Mouse (Mus musculus): ENCODE measurements around the gene Recql.
"Not testable (repeated sequence)": the region's sequence is repeated elsewhere in the genome, so short reads cannot be mapped to it uniquely, and the experiment has no call there.

Recql gene

DNA sequence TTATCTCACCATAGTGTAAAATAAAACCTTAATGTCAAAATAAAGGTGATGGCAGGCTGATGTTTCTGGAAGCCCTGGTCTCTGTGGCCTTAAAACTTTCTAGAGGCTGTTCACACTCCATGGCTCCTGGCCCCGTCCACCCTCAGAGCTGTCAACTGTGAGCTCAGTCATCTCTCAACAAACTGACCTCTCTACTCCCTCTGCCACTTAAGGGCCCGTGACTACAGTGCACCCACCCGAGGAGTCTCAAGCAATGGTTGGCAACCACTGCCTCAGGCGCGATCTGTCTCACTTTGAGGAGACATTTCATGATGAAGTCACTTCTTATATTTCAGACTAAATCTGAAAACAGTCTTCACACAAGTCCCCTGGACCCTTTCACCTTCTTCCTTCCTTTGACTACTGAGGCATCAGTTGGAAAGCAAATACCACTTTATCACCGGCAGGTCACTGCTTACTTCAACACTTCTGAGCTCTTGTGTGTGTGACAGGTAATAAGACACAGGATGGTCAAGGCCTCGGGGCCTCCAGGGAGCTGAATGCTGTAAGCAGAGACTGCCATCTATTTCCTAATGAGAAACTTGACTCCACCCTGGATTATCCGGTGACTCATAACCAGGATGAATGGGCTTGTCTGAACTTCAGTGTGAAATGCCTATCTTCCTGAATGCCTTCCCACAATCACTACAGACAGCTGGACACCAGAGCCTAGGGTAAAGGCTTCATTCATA, 21.0 kb downstream of the Recql start:
- in situ Hi-C loops (cut with MboI, MseI): no loop called here

DNA sequence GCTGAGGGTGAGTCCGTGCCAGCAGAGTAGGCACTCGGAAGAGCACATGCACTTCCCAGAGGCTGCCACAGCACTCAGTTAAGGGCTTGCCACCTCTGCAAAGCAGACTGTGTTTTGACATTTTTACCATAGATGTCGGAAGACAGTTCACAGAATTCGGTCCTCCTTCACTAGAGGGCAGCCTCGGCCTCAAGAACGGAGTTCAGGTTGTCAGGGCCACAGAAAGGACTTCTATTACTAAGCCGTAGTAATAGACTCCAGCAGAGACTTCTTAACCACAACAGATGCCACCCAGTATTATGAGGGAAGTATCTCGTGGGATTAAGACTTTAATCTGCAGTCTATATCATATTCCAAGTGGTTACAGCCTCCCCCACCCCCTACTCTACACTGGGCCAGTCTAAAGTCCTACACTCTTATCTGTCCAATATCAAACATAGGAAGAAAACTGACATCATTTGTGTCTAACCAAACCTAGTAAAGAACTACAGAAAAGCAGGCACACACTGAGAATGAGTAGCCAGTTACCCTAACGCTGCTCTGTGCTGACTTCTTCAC, 23.8 kb downstream of the Recql start:
- in situ Hi-C loops (cut with MboI, MseI): no loop called here

DNA sequence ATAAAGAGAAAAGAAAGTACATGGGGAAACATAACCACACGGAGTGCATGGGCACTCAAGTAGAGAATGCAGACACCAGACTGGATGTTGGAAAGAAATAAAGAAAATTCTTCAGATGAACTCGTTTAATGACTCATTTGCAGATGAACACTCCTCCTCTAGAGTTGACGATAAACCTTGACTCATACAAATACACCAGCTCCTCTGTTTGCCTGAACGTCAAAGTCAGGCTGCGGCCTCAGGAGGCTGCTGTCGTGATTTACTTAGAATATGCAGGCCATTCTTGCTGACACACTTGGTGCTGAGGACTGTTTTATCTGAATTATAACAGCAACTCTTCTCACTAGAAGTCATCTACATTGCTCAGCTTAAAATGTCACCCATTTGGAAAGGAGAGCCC, 24.9 kb downstream of the Recql start:
- in situ Hi-C loops (cut with MboI, MseI): no loop called here

- in situ Hi-C loops (cut with MboI, MseI): no loop called here
Observed at GRCm38 (mm10) chr6:142357106-142357505, 29.8 kb downstream of the Recql start.

DNA sequence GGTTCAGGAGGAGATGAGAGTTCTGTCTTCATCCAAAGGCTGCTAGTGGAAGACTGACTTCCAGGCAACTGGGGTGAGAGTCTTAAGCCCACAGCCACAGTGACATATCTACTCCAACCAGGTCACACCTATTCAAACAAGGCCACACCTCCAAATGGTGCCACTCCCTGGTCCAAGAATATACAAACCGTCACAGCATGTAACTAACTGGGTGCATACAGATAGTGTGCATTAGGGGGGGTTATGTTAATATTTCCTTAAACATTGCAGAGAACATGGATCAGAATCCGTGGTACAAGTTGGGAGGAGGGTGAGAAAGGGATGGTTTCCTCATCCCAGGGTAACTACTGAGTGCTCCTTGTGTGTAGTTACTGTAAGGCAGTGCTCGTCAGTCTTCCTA, 34.8 kb downstream of the Recql start:
- in situ Hi-C loops (cut with MboI, MseI): not testable (repeated sequence)

DNA sequence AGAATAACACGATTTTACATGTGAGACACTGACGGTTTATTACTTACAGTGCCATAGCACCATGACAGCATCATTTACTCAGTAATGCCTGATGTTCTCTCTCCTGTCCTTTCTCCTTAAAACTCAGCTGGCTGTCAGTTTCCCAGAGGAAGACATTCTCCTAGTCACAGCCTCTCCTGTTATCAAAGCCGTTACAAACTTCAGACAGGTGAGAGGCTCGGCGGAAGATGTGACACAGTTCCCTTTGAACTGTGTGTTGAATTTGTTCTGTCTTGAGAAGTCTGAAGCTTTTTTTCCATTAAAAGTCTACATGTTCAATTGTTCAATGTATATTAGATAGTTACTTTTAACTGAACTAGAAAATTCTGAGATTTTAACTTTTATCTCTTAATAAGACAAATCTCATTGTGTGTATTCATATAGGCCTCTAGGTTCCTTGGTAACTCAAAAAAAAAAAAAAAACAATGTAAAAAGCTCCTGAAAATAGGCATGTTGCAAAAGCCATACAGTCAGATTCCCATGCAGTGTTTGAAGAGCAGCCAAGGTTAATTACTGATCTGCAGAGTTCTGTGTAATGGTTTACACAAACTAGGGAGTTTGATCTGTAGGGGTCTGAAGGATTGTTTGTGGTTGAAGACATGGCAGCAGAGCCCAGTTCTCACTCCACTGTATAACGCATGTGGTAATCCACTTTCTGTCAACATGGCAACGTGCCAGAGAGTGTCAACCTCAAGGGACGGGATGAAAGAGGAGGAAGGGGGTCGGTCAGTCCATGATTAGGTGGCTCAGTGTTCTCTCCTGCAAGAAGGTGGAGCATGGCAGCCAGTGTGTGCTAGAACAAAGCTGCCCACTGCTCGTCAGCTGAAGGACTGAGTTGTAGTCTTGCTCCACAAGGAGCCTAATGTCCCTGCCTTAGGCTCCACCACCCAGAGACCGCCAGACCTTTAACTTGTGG, 39.2 kb downstream of the Recql start:
- in situ Hi-C loops (cut with MboI, MseI): loop anchor here (5.0 kb wide), 1 partner anchor 40 kb away; the partner anchor contains the start of genes Golt1b and Recql

GRCm38 (mm10) chr6:142346181-142347110, 40.4 kb downstream of the Recql start:
- in situ Hi-C loops (cut with MboI, MseI): loop anchor here (5.0 kb wide), 1 partner anchor 41 kb away; the partner anchor contains the start of genes Golt1b and Recql

GRCm38 (mm10) chr6:142345440-142346038, 41.3 kb downstream of the Recql start, which contains the start of gene Pyroxd1:
Pyroxd1 (plus strand) TSS chr6:142345654.
- in situ Hi-C loops (cut with MboI, MseI): loop anchor here (5.0 kb wide), 1 partner anchor 42 kb away; the partner anchor contains the start of genes Golt1b and Recql

DNA sequence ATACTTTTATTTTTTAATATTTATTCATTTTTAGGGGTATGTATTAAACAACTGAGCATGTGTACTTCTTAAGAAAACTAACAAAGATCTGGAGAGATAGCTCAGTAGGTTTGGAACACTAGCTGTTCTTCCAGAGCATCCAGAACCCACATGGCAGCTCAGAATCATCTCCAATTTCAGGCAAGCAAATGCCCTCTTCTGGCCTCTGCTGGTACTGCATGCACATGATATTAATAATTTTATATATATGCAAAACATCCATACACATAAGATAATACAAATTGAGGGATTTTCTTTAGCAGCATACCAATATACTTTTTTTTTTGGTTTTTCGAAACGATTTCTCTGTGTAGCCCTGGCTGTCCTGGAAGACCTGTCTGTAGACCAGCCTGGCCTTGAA, 43.3 kb downstream of the Recql start:
- in situ Hi-C loops (cut with MboI, MseI): no loop called here

DNA sequence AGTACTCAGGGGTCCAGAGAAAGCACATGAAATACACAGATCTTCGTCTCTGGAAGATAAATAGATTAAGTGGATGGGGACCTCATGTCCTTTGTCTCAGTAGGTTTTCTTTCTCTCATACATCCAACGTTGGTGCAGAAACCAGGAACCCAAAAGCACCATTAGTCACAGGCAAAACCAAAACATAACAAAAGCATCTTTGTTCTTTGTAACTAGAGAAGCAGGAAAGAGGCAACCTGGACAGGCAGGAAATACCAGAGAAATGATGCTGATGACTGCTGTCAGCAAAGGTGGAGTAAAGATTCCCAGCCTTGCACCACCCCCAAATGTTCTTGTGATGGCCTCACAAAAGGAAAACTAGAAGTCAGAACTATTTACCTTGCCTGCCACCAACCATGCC, 47.3 kb downstream of the Recql start:
- in situ Hi-C loops (cut with MboI, MseI): no loop called here

GRCm38 (mm10) chr6:142338961-142339360, 47.9 kb downstream of the Recql start:
- in situ Hi-C loops (cut with MboI, MseI): no loop called here

- in situ Hi-C loops (cut with MboI, MseI): no loop called here
Observed at GRCm38 (mm10) chr6:142329201-142329600, 57.7 kb downstream of the Recql start.

- in situ Hi-C loops (cut with MboI, MseI): no loop called here
Observed at GRCm38 (mm10) chr6:142326598-142326997, 60.3 kb downstream of the Recql start.

- in situ Hi-C loops (cut with MboI, MseI): no loop called here
Observed at GRCm38 (mm10) chr6:142322881-142323280, 64.0 kb downstream of the Recql start, which contains the start of gene Slco1a5. Slco1a5 (minus strand) TSS chr6:142322981.

- in situ Hi-C loops (cut with MboI, MseI): no loop called here
Observed at GRCm38 (mm10) chr6:142317106-142317505, 69.8 kb downstream of the Recql start.

GRCm38 (mm10) chr6:142314285-142314684, 72.6 kb downstream of the Recql start:
- in situ Hi-C loops (cut with MboI, MseI): no loop called here

DNA sequence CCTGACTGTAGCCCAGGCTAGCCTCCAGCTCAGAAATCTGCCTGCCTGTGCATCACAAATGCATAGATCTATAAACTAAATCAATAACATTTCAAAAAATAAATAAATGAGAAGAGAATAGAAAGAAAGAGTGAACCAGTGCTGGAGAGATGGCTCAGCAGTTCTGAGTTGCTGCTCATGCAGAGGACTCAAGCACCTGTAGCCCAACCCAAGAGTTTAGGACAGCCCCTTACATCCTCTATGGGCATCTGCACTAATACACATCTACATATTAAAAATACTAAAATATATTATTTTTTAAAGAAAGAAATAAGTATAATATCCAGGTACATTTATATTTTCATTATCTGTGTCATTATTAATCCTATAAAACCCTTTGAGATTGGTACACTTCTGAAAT, 81.8 kb downstream of the Recql start:
- in situ Hi-C loops (cut with MboI, MseI): no loop called here

All from regulatory T cell (primary cell).